Mouse (Mus musculus): ENCODE measurements around the gene Faap20. TPM values are rescaled to one million over a fixed set of nuclear protein-coding genes. Genes with fewer than 3 reads are reported as not detected.

Gene Faap20
- polyA plus RNA-seq, 1 experiment from 2014 or later: 83.9 TPM

DNA sequence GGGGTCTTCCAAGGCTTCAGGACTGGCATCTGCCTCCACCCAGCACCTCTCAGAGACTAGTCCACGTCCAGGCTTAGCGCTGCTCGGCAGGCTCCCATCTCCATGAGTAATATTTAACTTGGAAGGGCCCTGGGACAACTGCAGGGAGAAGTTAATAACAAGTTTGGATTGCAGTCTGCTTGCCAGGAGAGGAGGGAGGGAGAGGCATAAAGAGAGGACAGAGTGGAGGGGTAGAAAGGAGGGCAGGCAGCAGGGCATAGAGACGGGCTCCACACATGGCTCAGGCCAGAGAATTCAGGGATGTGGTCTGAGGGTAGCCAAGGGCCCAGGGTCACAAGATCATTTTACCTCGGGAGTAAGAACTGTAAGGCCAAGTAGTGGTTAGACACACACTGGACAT is 11.3 kb upstream of the Faap20 start:
- peak overlapping the region; percentile 99 for H3K27ac ChIP-seq (ENCODE audit: low read depth)
- H3K9ac ChIP-seq: no peak overlapping the region
- DNase-seq (peak; percentile 41), ATAC-seq (ENCODE audit: insufficient read depth) (no peak)
- no peak overlapping the region for H3K4me3 ChIP-seq (ENCODE audit: low read depth, low read length)
- no peaks in the 10 kb centered on the region for H3K27me3 ChIP-seq (ENCODE audit: insufficient read depth, low read length)
- H3K4me1 ChIP-seq (ENCODE audit: insufficient read depth): peaks cover 34% of the 10 kb centered on the region
- TF ChIP-seq CTCF (IDR thresholded peaks at IDR 0.05; ENCODE audit: low read depth): no peak
- H3K9me3 ChIP-seq (ENCODE audit: low read depth, low read length): no peaks in the 10 kb centered on the region
- WGBS: 50% methylated on average over 5 of the region's 5 CpGs
- H3K4me2 ChIP-seq: no peak overlapping the region
- H3K36me3 ChIP-seq (ENCODE audit: insufficient read depth): no peaks in the 10 kb centered on the region

DNA sequence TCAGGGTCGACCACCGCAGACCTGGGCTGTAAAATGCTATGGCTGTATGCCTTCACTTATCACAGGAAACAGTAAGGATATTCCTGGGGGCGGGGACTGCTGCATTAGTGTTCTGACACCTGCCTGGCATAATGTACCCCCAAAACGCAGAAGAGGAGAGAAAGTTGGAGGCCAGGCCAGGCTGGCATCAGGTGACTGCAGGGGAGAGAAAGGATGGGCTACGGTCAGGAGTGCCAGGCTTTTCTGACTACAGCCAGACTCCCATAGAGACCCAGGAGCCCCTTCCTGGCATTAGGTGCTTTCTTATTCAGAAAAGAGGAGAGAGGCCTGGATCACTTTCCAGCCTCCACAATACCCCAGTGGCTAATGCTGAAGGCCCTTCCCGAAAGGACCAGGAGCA is 10.1 kb upstream of the Faap20 start:
- H3K4me1 ChIP-seq (ENCODE audit: insufficient read depth): peaks cover 22% of the 10 kb centered on the region

DNA sequence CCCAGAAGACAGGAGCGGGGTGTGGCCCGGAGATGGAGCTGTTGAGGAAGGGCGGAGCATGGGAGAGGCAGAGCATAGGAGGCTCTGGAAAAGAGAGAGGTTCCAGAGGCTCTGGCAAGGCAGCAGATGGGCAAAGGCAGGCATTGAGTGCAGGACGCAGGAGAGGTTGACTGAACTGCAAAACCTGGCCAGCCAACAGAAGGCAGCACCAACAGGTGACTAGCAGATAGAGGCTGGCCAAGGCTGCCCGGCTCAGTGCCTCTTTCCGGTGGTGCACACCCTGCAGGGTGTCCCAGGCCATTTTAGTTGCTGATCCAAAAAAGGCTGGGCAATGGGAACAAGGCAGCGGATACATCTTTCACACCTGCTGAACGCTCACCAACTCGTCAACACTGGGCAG is 7.8 kb upstream of the Faap20 start:
- no peak for TF ChIP-seq CTCF (IDR thresholded peaks at IDR 0.05; ENCODE audit: low read depth)
- Histone ChIP-seq H3K27me3 (ENCODE audit: insufficient read depth, low read length) (no peaks in the 10 kb centered on the region), H3K4me3 (ENCODE audit: low read depth, low read length) (no peak overlapping the region), H3K4me2 (no peak overlapping the region), H3K36me3 (ENCODE audit: insufficient read depth) (no peaks in the 10 kb centered on the region), H3K27ac (ENCODE audit: low read depth) (no peak overlapping the region), H3K4me1 (ENCODE audit: insufficient read depth) (no peaks in the 10 kb centered on the region), H3K9me3 (ENCODE audit: low read depth, low read length) (no peaks in the 10 kb centered on the region), H3K9ac (no peak overlapping the region)
- 74% methylated on average over 9 of the region's 9 CpGs for WGBS
- DNase-seq: no peak
- no peak for ATAC-seq (ENCODE audit: insufficient read depth)

More for the DNA sequence above, 10.1 kb upstream of the Faap20 start:
- Histone ChIP-seq H3K9ac (no peak overlapping the region), H3K9me3 (ENCODE audit: low read depth, low read length) (no peaks in the 10 kb centered on the region), H3K36me3 (ENCODE audit: insufficient read depth) (no peaks in the 10 kb centered on the region), H3K27ac (ENCODE audit: low read depth) (no peak overlapping the region), H3K4me3 (ENCODE audit: low read depth, low read length) (no peak overlapping the region), H3K27me3 (ENCODE audit: insufficient read depth, low read length) (no peaks in the 10 kb centered on the region), H3K4me2 (no peak overlapping the region)
- ATAC-seq (ENCODE audit: insufficient read depth): no peak
- no peak for DNase-seq
- WGBS: 58% methylated on average over 6 of the region's 6 CpGs
- TF ChIP-seq CTCF (IDR thresholded peaks at IDR 0.05; ENCODE audit: low read depth): no peak

DNA sequence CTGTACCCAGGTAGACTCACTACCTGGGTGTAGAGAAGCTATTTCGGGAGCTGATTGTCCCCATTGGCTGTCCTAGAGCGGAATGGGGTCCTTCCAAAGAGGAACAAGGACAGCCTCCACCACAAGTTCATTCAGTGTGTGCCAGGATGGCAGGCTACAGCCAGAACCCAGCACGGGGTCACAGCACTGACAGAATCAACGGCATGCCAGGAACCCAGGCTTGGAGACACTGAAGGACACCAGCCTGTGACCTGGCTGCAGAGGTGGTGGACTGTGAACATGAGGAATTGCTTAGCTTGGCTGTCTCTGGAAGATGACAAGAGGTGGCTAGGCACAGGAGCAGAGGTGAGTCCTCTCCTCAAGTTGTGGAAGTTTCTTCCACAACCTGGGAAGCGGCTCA is 7.3 kb upstream of the Faap20 start:
- no peak for TF ChIP-seq CTCF (IDR thresholded peaks at IDR 0.05; ENCODE audit: low read depth)
- H3K4me1 ChIP-seq (ENCODE audit: insufficient read depth): no peaks in the 10 kb centered on the region
- no peaks in the 10 kb centered on the region for H3K9me3 ChIP-seq (ENCODE audit: low read depth, low read length)
- H3K27ac ChIP-seq (ENCODE audit: low read depth): no peak overlapping the region
- ATAC-seq (ENCODE audit: insufficient read depth): no peak
- H3K9ac ChIP-seq: no peak overlapping the region
- H3K36me3 ChIP-seq (ENCODE audit: insufficient read depth): no peaks in the 10 kb centered on the region
- H3K27me3 ChIP-seq (ENCODE audit: insufficient read depth, low read length): no peaks in the 10 kb centered on the region
- no peak overlapping the region for H3K4me2 ChIP-seq
- DNase-seq: no peak
- no peak overlapping the region for H3K4me3 ChIP-seq (ENCODE audit: low read depth, low read length)
- 83% methylated on average over 5 of the region's 5 CpGs for WGBS

DNA sequence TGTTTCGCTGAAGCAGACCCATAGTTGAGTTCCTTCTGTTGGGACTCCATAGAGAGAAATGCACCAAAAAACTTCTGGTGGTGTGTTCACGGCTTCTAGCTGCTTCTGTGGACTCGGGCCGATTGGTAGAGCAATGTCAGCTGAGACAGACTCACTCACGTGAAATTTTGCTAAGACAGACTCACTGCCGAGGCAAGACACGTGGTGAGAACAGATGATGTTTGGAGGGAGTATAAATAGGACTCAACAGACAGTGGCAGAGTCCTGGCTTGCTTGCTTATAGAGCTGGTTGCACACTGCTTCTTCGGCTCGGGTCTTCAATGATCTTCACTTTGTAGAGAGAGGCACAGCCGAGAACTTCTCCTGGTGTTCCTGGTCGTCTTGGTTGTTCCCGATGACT is 6.4 kb upstream of the Faap20 start:
- DNase-seq (no peak), ATAC-seq (ENCODE audit: insufficient read depth) (no peak)
- Histone ChIP-seq H3K4me3 (ENCODE audit: low read depth, low read length) (no peak overlapping the region), H3K4me2 (no peak overlapping the region), H3K27me3 (ENCODE audit: insufficient read depth, low read length) (no peaks in the 10 kb centered on the region), H3K27ac (ENCODE audit: low read depth) (no peak overlapping the region), H3K4me1 (ENCODE audit: insufficient read depth) (no peaks in the 10 kb centered on the region), H3K9me3 (ENCODE audit: low read depth, low read length) (no peaks in the 10 kb centered on the region), H3K9ac (no peak overlapping the region), H3K36me3 (ENCODE audit: insufficient read depth) (no peaks in the 10 kb centered on the region)
- WGBS: 82% methylated on average over 12 of the region's 12 CpGs
- no peak for TF ChIP-seq CTCF (IDR thresholded peaks at IDR 0.05; ENCODE audit: low read depth)

DNA sequence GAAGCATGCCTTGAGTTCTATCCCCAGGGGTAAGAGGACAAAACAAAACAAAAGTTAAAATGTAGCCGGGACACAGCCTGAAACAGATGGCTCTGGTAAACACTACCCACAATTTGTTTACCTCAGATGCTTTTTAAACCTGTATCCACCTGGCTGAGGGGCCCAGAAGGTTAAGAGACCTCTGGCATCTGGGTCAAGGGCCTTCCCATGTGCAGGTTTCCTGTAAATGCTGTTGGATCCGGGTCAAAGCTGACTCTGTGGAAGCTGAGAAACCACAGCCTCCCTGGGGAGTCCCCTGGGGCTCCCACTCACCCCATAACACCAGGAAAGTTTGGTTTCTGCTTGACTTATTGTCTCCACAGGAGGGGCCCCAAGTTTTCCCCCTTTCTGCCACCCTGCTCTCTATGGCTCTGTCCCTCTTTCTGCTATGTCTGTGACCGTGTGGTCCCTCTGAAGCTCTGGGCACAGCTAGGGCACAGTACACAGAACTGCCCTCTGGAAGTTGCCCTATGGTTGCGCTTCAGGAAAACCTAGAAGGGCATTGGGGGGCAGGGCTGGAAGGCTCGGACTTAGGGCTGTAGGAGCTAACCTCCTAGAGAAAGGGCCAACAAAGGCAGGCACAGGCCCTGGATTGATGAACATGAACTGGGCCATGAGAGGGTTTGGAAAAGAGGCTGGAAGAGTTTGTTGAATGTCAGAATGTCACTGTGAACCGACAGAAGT is 3.7 kb upstream of the Faap20 start:
- peaks cover 5% of the 10 kb centered on the region for H3K4me1 ChIP-seq (ENCODE audit: insufficient read depth)

DNA sequence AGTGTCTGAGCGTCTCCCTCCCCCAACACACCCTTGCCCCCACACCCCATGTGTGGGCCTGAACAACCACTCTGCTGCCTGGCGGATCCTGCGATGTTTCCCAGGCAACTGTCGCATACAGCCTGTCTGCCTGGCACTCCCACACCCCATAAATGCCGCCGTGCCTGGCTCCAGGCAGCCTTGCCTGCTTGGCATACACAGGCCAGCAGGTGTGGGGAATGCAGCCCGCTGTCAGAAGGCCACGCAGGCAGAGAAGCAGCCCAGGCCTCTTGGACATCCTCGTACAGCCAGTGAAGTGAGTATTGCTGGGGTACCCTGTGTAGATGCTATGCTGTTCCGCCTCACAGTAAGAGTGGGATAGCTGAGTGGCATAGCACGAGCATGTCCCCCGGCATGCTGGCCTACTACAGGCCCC is 2.9 kb upstream of the Faap20 start:
- TF ChIP-seq CTCF (IDR thresholded peaks at IDR 0.05; ENCODE audit: low read depth): peak; percentile 19; the same call in 1 of the 2 replicates
- H3K4me1 ChIP-seq (ENCODE audit: insufficient read depth): peaks cover 12% of the 10 kb centered on the region
- 0 out of 2 replicates have a peak overlapping the region, but pooled peaks have one; percentile 4 for H3K27ac ChIP-seq (ENCODE audit: low read depth)
- H3K4me2 ChIP-seq: no peak overlapping the region
- WGBS: 67% methylated on average over 12 of the region's 12 CpGs
- H3K9ac ChIP-seq: no peak overlapping the region
- DNase-seq: peak; percentile 28
- H3K4me3 ChIP-seq (ENCODE audit: low read depth, low read length): no peak overlapping the region
- no peaks in the 10 kb centered on the region for H3K27me3 ChIP-seq (ENCODE audit: insufficient read depth, low read length)
- no peaks in the 10 kb centered on the region for H3K36me3 ChIP-seq (ENCODE audit: insufficient read depth)
- no peak for ATAC-seq (ENCODE audit: insufficient read depth)
- no peaks in the 10 kb centered on the region for H3K9me3 ChIP-seq (ENCODE audit: low read depth, low read length)

More for the DNA sequence above, 3.7 kb upstream of the Faap20 start:
- H3K4me3 ChIP-seq (ENCODE audit: low read depth, low read length): no peak overlapping the region
- no peaks in the 10 kb centered on the region for H3K36me3 ChIP-seq (ENCODE audit: insufficient read depth)
- no peak overlapping the region for H3K27ac ChIP-seq (ENCODE audit: low read depth)
- no peak for TF ChIP-seq CTCF (IDR thresholded peaks at IDR 0.05; ENCODE audit: low read depth)
- H3K9ac ChIP-seq: no peak overlapping the region; the same call in 1 of the 2 replicates
- no peaks in the 10 kb centered on the region for H3K9me3 ChIP-seq (ENCODE audit: low read depth, low read length)
- no peak overlapping the region for H3K4me2 ChIP-seq
- H3K27me3 ChIP-seq (ENCODE audit: insufficient read depth, low read length): no peaks in the 10 kb centered on the region
- no peak for DNase-seq
- 46% methylated on average over 6 of the region's 6 CpGs for WGBS
- no peak for ATAC-seq (ENCODE audit: insufficient read depth)
